Mouse (Mus musculus): ENCODE results near the gene Runx1.

GRCm38 (mm10) chr16:92676630-92677029 is 149.3 kb downstream of the Runx1 start:
- TF ChIP-seq CTCF (IDR thresholded peaks at IDR 0.05; ENCODE audit: insufficient read depth, low read length): no peak
- no peak for TF ChIP-seq POLR2A (IDR thresholded peaks at IDR 0.05; ENCODE audit: borderline replicate concordance, extremely low read depth, low read depth, low read length)

All from lung, adult 2 months (tissue).